Mouse (Mus musculus) cortical plate, adult 2 months (tissue): ENCODE results near the gene 4922502D21Rik.

Experiments used
- CTCF ChIP-seq: fragments of 200-500 bp; IDR thresholded peaks from 2 replicates; pipeline ENCODE4 v1.5.1; 2011; ENCODE audit warnings: mild to moderate bottlenecking, control low read depth, low read length; ENCODE audit not compliant: insufficient read depth; ENCODE audit errors: extremely low read depth
- POLR2A ChIP-seq: fragments of 200-500 bp; IDR thresholded peaks from 2 replicates; pipeline ENCODE4 v1.6.1; 2011; ENCODE audit warnings: mild to moderate bottlenecking, low read length, control low read depth; ENCODE audit not compliant: insufficient read depth; ENCODE audit errors: extremely low read depth

DNA sequence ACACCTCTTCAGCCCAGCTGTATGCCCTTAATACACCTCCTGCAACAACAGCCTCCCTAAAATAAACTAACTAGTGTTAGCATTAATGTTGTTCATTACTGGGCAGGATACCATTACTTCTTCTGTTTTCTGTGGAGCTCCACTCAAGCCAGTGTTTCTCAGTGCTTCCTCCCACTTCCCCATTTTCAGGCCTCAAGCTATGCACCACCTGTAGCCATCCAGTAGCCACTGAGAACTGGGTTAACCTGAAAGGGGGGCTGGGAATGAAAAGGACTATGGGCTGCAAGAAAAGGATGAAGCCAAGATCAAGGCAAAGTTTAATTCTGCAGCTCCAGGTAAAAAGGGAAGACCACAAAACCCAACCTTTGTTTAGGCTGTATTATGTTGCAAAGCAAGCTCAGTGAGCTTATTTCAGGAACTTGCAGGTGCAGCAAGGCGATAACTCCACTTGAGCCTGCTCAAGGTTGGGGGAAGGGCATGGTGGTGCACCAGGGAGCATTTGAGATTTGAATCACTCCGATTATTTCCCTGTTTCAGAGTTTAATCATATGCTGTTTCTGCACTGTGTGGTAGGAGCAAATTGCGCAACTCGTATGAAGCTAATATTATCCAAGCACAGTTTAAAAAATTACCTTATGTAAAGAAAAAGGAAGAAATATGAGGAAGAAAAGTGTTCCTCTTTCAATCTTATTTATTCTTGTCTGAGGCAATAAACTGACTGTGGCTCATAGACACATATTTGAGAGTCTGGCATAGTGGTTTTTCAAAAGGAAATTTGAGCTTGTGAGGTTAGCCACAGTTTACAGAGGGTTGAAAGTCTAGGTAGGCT lies 18.1 kb upstream of the 4922502D21Rik start:
- TF ChIP-seq CTCF (no peak), POLR2A (no peak)
